Mouse (Mus musculus): ENCODE data around the gene Aldh2. TPM values are rescaled to one million over a fixed set of nuclear protein-coding genes. Genes with fewer than 3 reads are reported as not detected.
A peak's percentile ranks its signal among the peaks of the same experiment; 100 is the strongest.

Aldh2 gene
- polyA plus RNA-seq, 1 experiment = 174 TPM

- no peak for TF ChIP-seq POLR2A (IDR thresholded peaks at IDR 0.05; ENCODE audit: borderline replicate concordance, insufficient read depth, low read length)
- peak; percentile 98 for TF ChIP-seq CTCF (IDR thresholded peaks at IDR 0.05; ENCODE audit: borderline replicate concordance, insufficient read depth, low read depth, low read length)
- Histone ChIP-seq H3K4me3 (replicated peaks; ENCODE audit: insufficient read depth, low read depth, low read length) (no peak overlapping the region), H3K27ac (ENCODE audit: insufficient read depth, low read length) (no peak overlapping the region), H3K4me1 (ENCODE audit: control insufficient read depth, insufficient read depth, low read length) (no peaks in the 10 kb centered on the region), H3K27me3 (ENCODE audit: control insufficient read depth, insufficient read depth, low read length) (no peaks in the 10 kb centered on the region)
- 45% methylated on average over 9 of the region's 9 CpGs for WGBS
- DNase-seq = peak; percentile 81 to 88
Measured at GRCm38 (mm10) chr5:121601547-121602299, 8.1 kb upstream of the Aldh2 start.

GRCm38 (mm10) chr5:121598871-121599610, 5.4 kb upstream of the Aldh2 start:
- TF ChIP-seq POLR2A (IDR thresholded peaks at IDR 0.05; ENCODE audit: borderline replicate concordance, insufficient read depth, low read length) (no peak), CTCF (IDR thresholded peaks at IDR 0.05; ENCODE audit: borderline replicate concordance, insufficient read depth, low read depth, low read length) (no peak)
- Histone ChIP-seq H3K4me3 (replicated peaks; ENCODE audit: insufficient read depth, low read depth, low read length) (no peak overlapping the region), H3K27me3 (ENCODE audit: control insufficient read depth, insufficient read depth, low read length) (no peaks in the 10 kb centered on the region), H3K4me1 (ENCODE audit: control insufficient read depth, insufficient read depth, low read length) (no peaks in the 10 kb centered on the region), H3K27ac (ENCODE audit: insufficient read depth, low read length) (no peak overlapping the region)
- 73% methylated on average over 13 of the region's 13 CpGs for WGBS
- DNase-seq = no peak

- TF ChIP-seq POLR2A (IDR thresholded peaks at IDR 0.05; ENCODE audit: borderline replicate concordance, insufficient read depth, low read length) (no peak), CTCF (IDR thresholded peaks at IDR 0.05; ENCODE audit: borderline replicate concordance, insufficient read depth, low read depth, low read length) (no peak)
- Histone ChIP-seq H3K27ac (ENCODE audit: insufficient read depth, low read length) (no peak overlapping the region), H3K4me3 (replicated peaks; ENCODE audit: insufficient read depth, low read depth, low read length) (no peak overlapping the region), H3K27me3 (ENCODE audit: control insufficient read depth, insufficient read depth, low read length) (no peaks in the 10 kb centered on the region), H3K4me1 (ENCODE audit: control insufficient read depth, insufficient read depth, low read length) (no peaks in the 10 kb centered on the region)
- WGBS = 77% methylated on average over 7 of the region's 7 CpGs
- no peak for DNase-seq
Measured at GRCm38 (mm10) chr5:121597991-121598537, 4.4 kb upstream of the Aldh2 start.

GRCm38 (mm10) chr5:121597332-121597731, 3.7 kb upstream of the Aldh2 start:
- DNase-seq = no peak
- 71% methylated on average over 4 of the region's 4 CpGs for WGBS
- no peaks in the 10 kb centered on the region for H3K27me3 ChIP-seq (ENCODE audit: control insufficient read depth, insufficient read depth, low read length)
- no peak for TF ChIP-seq POLR2A (IDR thresholded peaks at IDR 0.05; ENCODE audit: borderline replicate concordance, insufficient read depth, low read length)
- TF ChIP-seq CTCF (IDR thresholded peaks at IDR 0.05; ENCODE audit: borderline replicate concordance, insufficient read depth, low read depth, low read length) = no peak
- no peak overlapping the region for H3K27ac ChIP-seq (ENCODE audit: insufficient read depth, low read length)
- H3K4me3 ChIP-seq (replicated peaks; ENCODE audit: insufficient read depth, low read depth, low read length) = no peak overlapping the region
- H3K4me1 ChIP-seq (ENCODE audit: control insufficient read depth, insufficient read depth, low read length) = no peaks in the 10 kb centered on the region

GRCm38 (mm10) chr5:121596226-121596625, 2.6 kb upstream of the Aldh2 start:
- no peaks in the 10 kb centered on the region for H3K27me3 ChIP-seq (ENCODE audit: control insufficient read depth, insufficient read depth, low read length)
- H3K4me3 ChIP-seq (replicated peaks; ENCODE audit: insufficient read depth, low read depth, low read length) = no peak overlapping the region
- no peak for DNase-seq
- TF ChIP-seq CTCF (IDR thresholded peaks at IDR 0.05; ENCODE audit: borderline replicate concordance, insufficient read depth, low read depth, low read length) (no peak), POLR2A (IDR thresholded peaks at IDR 0.05; ENCODE audit: borderline replicate concordance, insufficient read depth, low read length) (no peak)
- no peaks in the 10 kb centered on the region for H3K4me1 ChIP-seq (ENCODE audit: control insufficient read depth, insufficient read depth, low read length)
- no peak overlapping the region for H3K27ac ChIP-seq (ENCODE audit: insufficient read depth, low read length)
- WGBS = 77% methylated on average over 6 of the region's 6 CpGs

- no peak for DNase-seq
- TF ChIP-seq POLR2A (IDR thresholded peaks at IDR 0.05; ENCODE audit: borderline replicate concordance, insufficient read depth, low read length) = no peak
- no peak for TF ChIP-seq CTCF (IDR thresholded peaks at IDR 0.05; ENCODE audit: borderline replicate concordance, insufficient read depth, low read depth, low read length)
- 72% methylated on average over 6 of the region's 6 CpGs for WGBS
- no peaks in the 10 kb centered on the region for H3K4me1 ChIP-seq (ENCODE audit: control insufficient read depth, insufficient read depth, low read length)
- H3K4me3 ChIP-seq (replicated peaks; ENCODE audit: insufficient read depth, low read depth, low read length) = no peak overlapping the region
- no peak overlapping the region for H3K27ac ChIP-seq (ENCODE audit: insufficient read depth, low read length)
- no peaks in the 10 kb centered on the region for H3K27me3 ChIP-seq (ENCODE audit: control insufficient read depth, insufficient read depth, low read length)
Measured at GRCm38 (mm10) chr5:121595758-121596157, 2.1 kb upstream of the Aldh2 start.

GRCm38 (mm10) chr5:121594714-121595313, 1.2 kb upstream of the Aldh2 start:
- 92% methylated on average over 6 of the region's 6 CpGs for WGBS
- no peak for DNase-seq
- H3K27me3 ChIP-seq (ENCODE audit: control insufficient read depth, insufficient read depth, low read length) = no peaks in the 10 kb centered on the region
- TF ChIP-seq POLR2A (IDR thresholded peaks at IDR 0.05; ENCODE audit: borderline replicate concordance, insufficient read depth, low read length) (no peak), CTCF (IDR thresholded peaks at IDR 0.05; ENCODE audit: borderline replicate concordance, insufficient read depth, low read depth, low read length) (no peak)
- no peaks in the 10 kb centered on the region for H3K4me1 ChIP-seq (ENCODE audit: control insufficient read depth, insufficient read depth, low read length)
- no peak overlapping the region for H3K27ac ChIP-seq (ENCODE audit: insufficient read depth, low read length)
- H3K4me3 ChIP-seq (replicated peaks; ENCODE audit: insufficient read depth, low read depth, low read length) = no peak overlapping the region
